Mouse (Mus musculus): ENCODE data around the gene Cfap70. TPM values are rescaled to one million over a fixed set of nuclear protein-coding genes. Genes with fewer than 3 reads are reported as not detected.
A peak's percentile ranks its signal among the peaks of the same experiment; 100 is the strongest.

Gene Cfap70
- polyA plus RNA-seq (2016; fragmentation: Nextera tagmentation; extraction: Ambion mirVana) = 0.46 and 0.66 TPM in 2 replicates

DNA sequence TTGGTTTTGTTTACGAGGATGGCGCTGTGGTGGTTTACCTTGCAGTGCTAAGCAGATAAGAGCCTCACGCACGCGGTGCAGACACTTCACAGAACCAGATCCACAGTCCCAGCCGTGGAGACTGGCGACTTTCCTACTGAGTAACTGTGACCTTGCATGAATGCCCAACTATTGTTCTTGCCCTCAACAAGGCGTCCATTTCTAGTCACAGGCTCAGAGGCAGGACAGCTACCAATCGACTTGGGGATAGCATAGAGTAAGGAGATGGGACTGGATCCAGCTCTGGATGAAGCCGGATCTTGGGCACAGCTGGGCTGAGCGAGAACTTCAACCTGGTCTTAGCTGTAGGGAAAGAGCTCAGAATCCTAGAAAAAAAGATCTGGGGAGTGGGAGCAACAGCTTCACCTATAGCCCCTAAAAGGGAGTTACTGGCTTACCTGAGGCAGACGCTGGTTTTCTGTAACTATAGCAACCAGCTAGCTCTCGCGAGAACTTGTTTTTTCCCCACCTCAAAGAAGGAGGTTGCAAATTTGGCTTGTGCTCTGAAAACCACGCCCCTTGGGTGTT lies at the start of gene Cfap70:
Gene Cfap70, minus strand, starts transcription at position 462 of the 567 bp plus-strand sequence.
- Histone ChIP-seq H3K4me1 (peaks cover 12% of the 10 kb centered on the region), H3K27ac (replicated peaks) (peak within 1 kb of the TSS; percentile 68; the same call in 1 of the 2 replicates), H3K27me3 (ENCODE audit: low read depth, poor library complexity, severe bottlenecking) (no peaks in the 10 kb centered on the region), H3K36me3 (no peaks in the 10 kb centered on the region), H3K9me3 (replicated peaks) (no peaks in the 10 kb centered on the region), H3K4me3 (peak within 1 kb of the TSS; percentile 54)
- peak; percentile 60 for DNase-seq (ENCODE audit: low spot score)
- 1% methylated on average over 15 of the region's 15 CpGs for WGBS

DNA sequence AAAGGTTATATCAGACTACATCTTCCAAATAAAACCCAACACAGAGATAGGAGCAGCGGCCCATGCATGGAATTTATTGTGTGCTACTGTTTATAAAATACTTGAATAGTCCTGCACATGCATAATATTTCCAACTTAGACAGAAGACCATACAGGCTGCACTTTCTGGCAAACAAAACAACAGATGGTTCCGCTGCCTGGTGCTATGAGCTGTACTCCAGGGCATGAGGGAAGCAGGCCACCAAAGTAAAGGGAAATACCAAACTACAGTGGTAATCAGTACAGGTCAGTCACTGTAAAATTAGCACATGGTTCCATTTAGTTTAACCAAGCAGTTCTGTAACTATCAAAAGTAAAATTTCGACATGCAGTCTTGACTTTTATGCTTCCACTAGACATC lies 48.0 kb upstream of the Cfap70 start:
- Histone ChIP-seq H3K27me3 (ENCODE audit: low read depth, poor library complexity, severe bottlenecking) (no peaks in the 10 kb centered on the region), H3K4me1 (no peaks in the 10 kb centered on the region), H3K36me3 (peaks cover 77% of the 10 kb centered on the region), H3K9me3 (replicated peaks) (no peaks in the 10 kb centered on the region), H3K27ac (replicated peaks) (no peak overlapping the region), H3K4me3 (no peak overlapping the region)
- no peak for DNase-seq (ENCODE audit: low spot score)
- WGBS = 92% methylated on average over 3 of the region's 3 CpGs

DNA sequence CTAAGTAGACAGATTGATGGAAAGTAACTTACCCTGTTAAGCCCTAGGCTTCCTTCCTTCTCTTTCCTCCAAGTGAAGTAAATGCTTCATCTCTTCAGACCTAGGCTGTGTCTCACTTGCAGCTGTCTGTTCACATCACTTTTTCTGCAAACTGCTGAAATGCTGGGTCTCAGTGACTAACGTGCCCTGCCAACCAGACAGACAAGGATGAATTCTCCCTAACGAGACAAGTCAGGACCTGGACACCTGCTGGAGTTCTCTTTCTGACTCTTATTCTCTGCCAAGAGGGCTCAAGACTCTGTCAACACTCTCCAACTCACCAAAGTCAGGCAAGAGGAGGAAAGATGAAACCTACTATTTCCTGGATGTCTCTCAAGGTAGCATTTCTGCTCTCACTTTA lies 44.6 kb upstream of the Cfap70 start, which contains the start of gene Mss51:
Gene Mss51, minus strand, starts transcription at position 299 of the 400 bp plus-strand sequence.
- no peak within 1 kb of the TSS for H3K27ac ChIP-seq (replicated peaks)
- 83% methylated on average over 2 of the region's 2 CpGs for WGBS
- no peaks in the 10 kb centered on the region for H3K9me3 ChIP-seq (replicated peaks)
- peaks cover 81% of the 10 kb centered on the region for H3K36me3 ChIP-seq
- H3K4me3 ChIP-seq = no peak within 1 kb of the TSS
- H3K4me1 ChIP-seq = no peaks in the 10 kb centered on the region
- H3K27me3 ChIP-seq (ENCODE audit: low read depth, poor library complexity, severe bottlenecking) = no peaks in the 10 kb centered on the region
- no peak for DNase-seq (ENCODE audit: low spot score)

- no peak for DNase-seq (ENCODE audit: low spot score)
These were observed 34.0 kb upstream of the Cfap70 start for GRCm38 (mm10) chr14:20486031-20486430.

DNA sequence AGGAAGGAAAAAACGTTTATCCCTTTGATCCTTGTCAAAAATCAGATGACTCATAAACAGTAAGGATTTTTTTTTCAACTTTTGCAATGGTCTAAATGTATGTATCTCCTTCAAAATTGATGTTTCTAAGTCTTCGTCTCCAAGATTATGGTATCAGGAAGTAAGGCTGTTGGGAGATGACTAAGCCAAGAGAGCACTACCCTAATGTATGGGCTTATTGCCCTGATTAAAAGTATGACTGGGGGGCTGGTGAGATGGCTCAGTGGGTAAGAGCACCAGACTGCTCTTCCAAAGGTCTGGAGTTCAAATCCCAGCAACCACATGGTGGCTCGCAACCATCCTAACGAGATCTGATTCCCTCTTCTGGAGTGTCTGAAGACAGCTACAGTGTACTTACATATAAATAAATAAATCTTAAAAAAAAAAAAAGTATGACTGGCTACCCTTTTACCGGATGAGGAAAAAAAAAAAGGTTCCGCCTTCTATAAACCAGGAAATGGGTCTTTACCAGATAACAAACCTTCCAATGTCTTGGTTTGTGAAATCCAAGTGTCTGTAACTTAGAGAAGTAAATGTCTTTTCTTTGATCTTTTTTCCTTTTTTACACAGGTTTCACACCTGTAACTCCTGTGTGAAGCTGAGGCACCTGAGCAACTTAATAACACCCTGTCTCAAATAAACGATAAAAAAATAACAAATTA lies 30.2 kb upstream of the Cfap70 start:
- Histone ChIP-seq H3K9me3 (replicated peaks) (no peaks in the 10 kb centered on the region), H3K27me3 (ENCODE audit: low read depth, poor library complexity, severe bottlenecking) (peaks cover 13% of the 10 kb centered on the region), H3K4me1 (peaks cover 19% of the 10 kb centered on the region), H3K27ac (replicated peaks) (no peak overlapping the region), H3K4me3 (no peak overlapping the region), H3K36me3 (peaks cover 34% of the 10 kb centered on the region)
- no peak for DNase-seq (ENCODE audit: low spot score)
- WGBS = 93% methylated on average over 7 of the region's 7 CpGs

More at GRCm38 (mm10) chr14:20486031-20486430, 34.0 kb upstream of the Cfap70 start:
- Histone ChIP-seq H3K9me3 (replicated peaks) (no peaks in the 10 kb centered on the region), H3K27ac (replicated peaks) (no peak overlapping the region), H3K27me3 (ENCODE audit: low read depth, poor library complexity, severe bottlenecking) (no peaks in the 10 kb centered on the region), H3K4me1 (no peaks in the 10 kb centered on the region; the same call in 1 of the 2 replicates), H3K4me3 (no peak overlapping the region), H3K36me3 (peaks cover 55% of the 10 kb centered on the region)
- 95% methylated on average over 5 of the region's 5 CpGs for WGBS

DNA sequence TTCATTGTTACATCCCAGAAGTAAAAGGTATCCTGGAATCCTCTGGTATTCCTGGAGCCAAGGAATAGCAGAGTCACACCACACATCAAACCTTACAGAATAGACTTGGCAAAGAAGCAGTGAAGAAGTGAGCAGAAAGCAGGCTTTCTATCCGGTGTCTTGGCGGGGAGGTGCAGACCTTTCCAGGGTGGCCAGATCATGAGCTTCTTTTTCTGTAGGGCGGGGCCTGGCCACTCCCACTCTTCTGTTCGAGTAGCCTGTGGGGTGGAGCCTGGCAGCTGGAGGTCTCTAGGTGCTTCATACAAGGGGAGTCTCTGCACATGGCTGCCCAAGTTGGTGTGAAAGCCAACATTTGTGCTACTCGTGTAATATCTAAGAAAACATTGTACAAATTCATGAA lies 29.2 kb upstream of the Cfap70 start:
- Histone ChIP-seq H3K27ac (replicated peaks) (no peak overlapping the region), H3K4me3 (no peak overlapping the region), H3K27me3 (ENCODE audit: low read depth, poor library complexity, severe bottlenecking) (peaks cover 13% of the 10 kb centered on the region), H3K4me1 (peaks cover 24% of the 10 kb centered on the region), H3K9me3 (replicated peaks) (no peaks in the 10 kb centered on the region), H3K36me3 (peaks cover 26% of the 10 kb centered on the region)
- WGBS = 25% methylated on average over 5 of the region's 5 CpGs
- peak; percentile 26 for DNase-seq (ENCODE audit: low spot score)

- Histone ChIP-seq H3K27ac (replicated peaks) (no peak overlapping the region), H3K9me3 (replicated peaks) (no peaks in the 10 kb centered on the region), H3K36me3 (peaks cover 19% of the 10 kb centered on the region), H3K4me1 (peaks cover 24% of the 10 kb centered on the region), H3K27me3 (ENCODE audit: low read depth, poor library complexity, severe bottlenecking) (peaks cover 13% of the 10 kb centered on the region), H3K4me3 (peak overlapping the region; percentile 76)
- WGBS = 88% methylated on average over 1 of the region's 1 CpGs
- no peak for DNase-seq (ENCODE audit: low spot score)
These were observed 28.2 kb upstream of the Cfap70 start for GRCm38 (mm10) chr14:20480195-20480579.

DNA sequence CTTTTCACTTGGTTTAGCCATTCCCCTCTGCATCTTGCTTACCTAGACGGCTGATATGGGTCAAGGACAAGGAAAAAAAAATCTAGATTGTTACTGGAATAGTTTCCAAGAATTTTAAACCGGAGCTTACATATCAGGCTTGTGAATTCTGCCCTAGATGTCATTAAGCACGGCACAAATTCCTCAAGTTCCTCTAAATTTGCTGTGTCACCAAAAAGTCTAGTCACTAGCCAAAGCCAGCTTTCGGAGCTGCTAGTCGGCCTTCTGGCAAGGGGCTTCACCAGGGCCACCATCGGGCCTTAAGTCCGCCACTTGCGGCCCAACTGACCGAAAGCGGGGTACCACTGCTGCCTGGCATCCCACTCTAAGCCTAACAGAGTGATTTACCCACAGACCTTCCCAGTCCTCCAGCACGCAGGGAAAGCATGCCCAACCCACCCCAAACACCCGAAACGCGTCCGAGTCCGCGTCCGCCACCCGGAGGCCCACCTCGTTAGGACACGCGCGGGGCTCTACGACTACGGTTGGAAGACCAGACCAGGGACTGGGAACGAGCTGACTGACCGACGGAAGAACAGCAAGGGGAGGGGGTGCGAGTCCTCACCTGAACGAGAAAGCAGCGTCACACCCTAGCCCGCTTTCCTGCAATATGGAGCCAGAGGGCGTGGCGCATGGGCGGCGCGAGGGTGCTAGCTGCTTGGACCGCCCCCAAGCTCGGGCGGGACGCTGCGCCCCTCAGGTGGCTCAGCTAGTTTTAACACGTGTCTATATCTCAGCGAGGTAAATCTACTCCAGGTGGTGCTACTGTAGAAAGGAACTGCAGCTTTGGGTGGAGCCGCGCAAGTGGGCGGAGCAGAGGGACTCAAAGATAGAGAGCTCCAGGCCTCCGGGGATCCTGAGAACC lies 27.5 kb upstream of the Cfap70 start, which contains the start of gene Anxa7:
Gene Anxa7, minus strand, starts transcription at position 843 of the 904 bp plus-strand sequence.
- peak; percentile 64 for DNase-seq (ENCODE audit: low spot score)
- WGBS = 2% methylated on average over 48 of the region's 48 CpGs

DNA sequence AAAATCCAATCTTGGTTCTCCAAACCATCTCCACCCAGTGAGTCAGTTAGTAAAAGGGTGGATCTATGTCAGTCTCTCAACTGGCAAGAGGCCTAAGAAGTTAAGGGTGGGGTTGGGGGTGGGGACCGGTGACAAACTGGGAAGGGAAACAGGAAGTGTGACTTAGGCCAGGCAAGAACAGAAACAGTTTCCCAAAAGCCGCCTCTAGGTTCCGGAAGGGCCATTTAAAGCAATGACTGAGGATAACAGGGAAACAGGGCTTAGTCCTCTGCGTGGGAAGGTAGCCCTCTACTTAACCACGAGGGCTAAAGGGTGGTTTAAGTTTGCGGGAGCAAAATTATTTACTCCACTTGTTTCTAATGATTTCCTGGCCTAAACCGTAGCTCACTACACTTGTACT lies 26.8 kb upstream of the Cfap70 start:
- 25% methylated on average over 7 of the region's 7 CpGs for WGBS
- H3K4me3 ChIP-seq = peak overlapping the region; percentile 76
- H3K36me3 ChIP-seq = peaks cover 5% of the 10 kb centered on the region
- peaks cover 13% of the 10 kb centered on the region for H3K27me3 ChIP-seq (ENCODE audit: low read depth, poor library complexity, severe bottlenecking)
- H3K4me1 ChIP-seq = peaks cover 24% of the 10 kb centered on the region
- no peaks in the 10 kb centered on the region for H3K9me3 ChIP-seq (replicated peaks)
- no peak for DNase-seq (ENCODE audit: low spot score)
- H3K27ac ChIP-seq (replicated peaks) = no peak overlapping the region

More for the DNA sequence above, 27.5 kb upstream of the Cfap70 start, which contains the start of gene Anxa7:
- Histone ChIP-seq H3K27me3 (ENCODE audit: low read depth, poor library complexity, severe bottlenecking) (peaks cover 13% of the 10 kb centered on the region), H3K36me3 (peaks cover 13% of the 10 kb centered on the region), H3K9me3 (replicated peaks) (no peaks in the 10 kb centered on the region), H3K4me1 (peaks cover 24% of the 10 kb centered on the region), H3K4me3 (peak within 1 kb of the TSS; percentile 76), H3K27ac (replicated peaks) (peak within 1 kb of the TSS; percentile 76)

DNA sequence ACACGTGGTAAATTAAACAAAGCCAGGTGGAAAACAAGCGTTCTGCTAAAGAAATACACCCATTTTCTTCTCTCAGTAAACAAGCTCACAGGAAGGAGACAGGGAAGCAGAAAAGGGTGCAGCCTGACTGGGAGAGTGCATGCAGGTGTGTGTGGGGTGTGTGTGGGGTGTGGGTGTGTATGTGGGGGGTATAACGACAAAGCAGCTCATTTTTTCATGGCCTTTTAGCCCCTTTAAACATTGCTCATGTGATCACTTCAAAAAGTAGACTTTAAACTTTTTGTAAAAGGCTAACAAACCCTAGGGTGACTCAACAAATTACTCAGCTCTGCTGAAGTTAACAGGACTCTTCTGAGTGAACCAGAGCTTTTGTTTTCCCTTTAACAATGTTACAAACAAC lies 26.4 kb upstream of the Cfap70 start:
- Histone ChIP-seq H3K4me1 (peaks cover 24% of the 10 kb centered on the region), H3K4me3 (no peak overlapping the region), H3K27ac (replicated peaks) (no peak overlapping the region)

GRCm38 (mm10) chr14:20477261-20478025 lies 25.4 kb upstream of the Cfap70 start:
- no peaks in the 10 kb centered on the region for H3K9me3 ChIP-seq (replicated peaks)
- H3K27ac ChIP-seq (replicated peaks) = no peak overlapping the region
- 42% methylated on average over 4 of the region's 4 CpGs for WGBS
- H3K4me3 ChIP-seq = no peak overlapping the region
- peaks cover 24% of the 10 kb centered on the region for H3K4me1 ChIP-seq
- 0 out of 2 replicates have a peak, but pooled peaks cover under 1% of the 10 kb centered on the region for H3K36me3 ChIP-seq
- no peak for DNase-seq (ENCODE audit: low spot score)
- peaks cover 13% of the 10 kb centered on the region for H3K27me3 ChIP-seq (ENCODE audit: low read depth, poor library complexity, severe bottlenecking)

More for the DNA sequence above, 26.4 kb upstream of the Cfap70 start:
- no peak for DNase-seq (ENCODE audit: low spot score)
- 0 out of 2 replicates have a peak, but pooled peaks cover 4% of the 10 kb centered on the region for H3K36me3 ChIP-seq
- peaks cover 13% of the 10 kb centered on the region for H3K27me3 ChIP-seq (ENCODE audit: low read depth, poor library complexity, severe bottlenecking)
- no peaks in the 10 kb centered on the region for H3K9me3 ChIP-seq (replicated peaks)
- WGBS = 58% methylated on average over 3 of the region's 3 CpGs

DNA sequence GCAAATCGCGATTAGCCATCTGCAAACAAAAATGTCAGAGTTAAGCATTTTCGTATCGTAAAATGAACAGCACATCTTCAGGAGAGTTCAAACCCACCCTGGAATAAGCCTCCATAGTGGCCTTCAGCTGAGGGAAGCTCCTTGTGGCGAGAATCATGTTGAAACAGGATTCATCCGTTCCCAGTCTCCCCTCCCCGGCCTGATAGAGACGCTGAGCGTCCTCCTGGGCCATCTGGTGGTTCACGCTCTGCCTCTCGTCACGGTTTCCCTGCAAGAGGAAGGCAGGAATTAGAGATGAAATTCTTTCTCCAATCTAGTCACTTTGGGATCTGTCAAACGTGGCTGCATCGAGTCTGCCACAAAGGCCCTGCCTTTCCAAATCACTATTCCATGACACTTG lies 8.2 kb upstream of the Cfap70 start:
- 86% methylated on average over 14 of the region's 14 CpGs for WGBS
- Histone ChIP-seq H3K27me3 (ENCODE audit: low read depth, poor library complexity, severe bottlenecking) (no peaks in the 10 kb centered on the region), H3K4me1 (no peaks in the 10 kb centered on the region), H3K36me3 (no peaks in the 10 kb centered on the region; the same call in 1 of the 2 replicates), H3K9me3 (replicated peaks) (no peaks in the 10 kb centered on the region), H3K27ac (replicated peaks) (no peak overlapping the region), H3K4me3 (no peak overlapping the region)
- DNase-seq (ENCODE audit: low spot score) = no peak

All from midbrain, embryonic 10.5 days (tissue).